Mouse (Mus musculus): ENCODE results near the gene Yeats2.
A peak's percentile ranks its signal among the peaks of the same experiment; 100 is the strongest.

The Yeats2 gene

GRCm38 (mm10) chr16:20192043-20192442 is 51.2 kb downstream of the Yeats2 start:
- no peak for DNase-seq

GRCm38 (mm10) chr16:20195546-20195945 is 54.7 kb downstream of the Yeats2 start:
- no peak for DNase-seq

- peak; percentile 45 for DNase-seq
These were observed 56.1 kb downstream of the Yeats2 start for GRCm38 (mm10) chr16:20196962-20197361.

- no peak for DNase-seq
These were observed 58.8 kb downstream of the Yeats2 start for GRCm38 (mm10) chr16:20199501-20200201.

- peak; percentile 41 for DNase-seq
These were observed 72.8 kb downstream of the Yeats2 start for GRCm38 (mm10) chr16:20213591-20214226.

GRCm38 (mm10) chr16:20222726-20223125 is 81.9 kb downstream of the Yeats2 start:
- no peak for DNase-seq

- DNase-seq = no peak
These were observed 85.8 kb downstream of the Yeats2 start for GRCm38 (mm10) chr16:20226676-20227075.

GRCm38 (mm10) chr16:20227504-20227903 is 86.6 kb downstream of the Yeats2 start:
- no peak for DNase-seq

GRCm38 (mm10) chr16:20228167-20228566 is 87.3 kb downstream of the Yeats2 start:
- peak; percentile 36 for DNase-seq

GRCm38 (mm10) chr16:20234406-20234805 is 93.5 kb downstream of the Yeats2 start:
- DNase-seq = peak; percentile 57

- peak; percentile 54 for DNase-seq
These were observed 96.6 kb downstream of the Yeats2 start for GRCm38 (mm10) chr16:20237426-20237825.

GRCm38 (mm10) chr16:20238646-20239045 is 97.8 kb downstream of the Yeats2 start:
- DNase-seq = no peak

GRCm38 (mm10) chr16:20240468-20241414 is 99.9 kb downstream of the Yeats2 start, which contains the start of gene Map6d1:
Map6d1 (minus strand) TSS chr16:20241358.
- peak; percentile 63 for DNase-seq

GRCm38 (mm10) chr16:20247103-20247502 is 106.2 kb downstream of the Yeats2 start:
- DNase-seq = no peak

GRCm38 (mm10) chr16:20248442-20249174 is 107.7 kb downstream of the Yeats2 start:
- DNase-seq = peak; percentile 57

GRCm38 (mm10) chr16:20257926-20258325 is 117.1 kb downstream of the Yeats2 start:
- no peak for DNase-seq

GRCm38 (mm10) chr16:20265089-20265488 is 124.2 kb downstream of the Yeats2 start:
- no peak for DNase-seq

- no peak for DNase-seq
These were observed 130.5 kb downstream of the Yeats2 start for GRCm38 (mm10) chr16:20271339-20271738.

- no peak for DNase-seq
These were observed 132.1 kb downstream of the Yeats2 start for GRCm38 (mm10) chr16:20272994-20273393.

- DNase-seq = no peak
These were observed 138.5 kb downstream of the Yeats2 start for GRCm38 (mm10) chr16:20279395-20279794.

GRCm38 (mm10) chr16:20280238-20280637 is 139.4 kb downstream of the Yeats2 start:
- no peak for DNase-seq

Measured in right cerebral cortex, adult 18-20 months (tissue).